Mouse (Mus musculus) intestine, embryonic 15.5 days (tissue): ENCODE results near the gene BC030500. TPM values are rescaled to one million over a fixed set of nuclear protein-coding genes. Genes with fewer than 3 reads are reported as not detected.
A peak's percentile ranks its signal among the peaks of the same experiment; 100 is the strongest.

Source experiments
- ATAC-seq: fragments of 200-750 bp; cut with Nextera tagmentation; 2 replicates; pipeline ENCODE4 v1.8.0; 2017; ENCODE audit warnings: moderate TSS enrichment, moderate library complexity
- H3K27ac ChIP-seq: fragments of 300-500 bp; sonication (generic); 2 replicates; pipeline ENCODE4 v1.5.1; 2015; ENCODE audit warnings: mild to moderate bottlenecking, inconsistent platforms
- H3K27me3 ChIP-seq: fragments of 300-500 bp; sonication (generic); replicated peaks from 2 replicates; pipeline ENCODE4 v1.6.1; 2015; ENCODE audit warnings: inconsistent platforms
- H3K36me3 ChIP-seq: fragments of 300-500 bp; sonication (generic); 2 replicates; pipeline ENCODE4 v1.6.1; 2015; ENCODE audit warnings: inconsistent platforms
- H3K4me1 ChIP-seq: fragments of 300-500 bp; sonication (generic); replicated peaks from 2 replicates; pipeline ENCODE4 v1.6.1; 2015; ENCODE audit warnings: inconsistent platforms
- H3K4me2 ChIP-seq: fragments of 300-500 bp; sonication (generic); replicated peaks from 2 replicates; pipeline ENCODE4 v1.6.1; 2015; ENCODE audit warnings: mild to moderate bottlenecking, inconsistent platforms
- H3K4me3 ChIP-seq: fragments of 300-500 bp; sonication (generic); replicated peaks from 2 replicates; pipeline ENCODE4 v1.5.1; 2015; ENCODE audit warnings: inconsistent platforms
- H3K9ac ChIP-seq: fragments of 300-500 bp; sonication (generic); 2 replicates; pipeline ENCODE4 v1.6.1; 2015; ENCODE audit warnings: inconsistent platforms
- H3K9me3 ChIP-seq: fragments of 300-500 bp; sonication (generic); 2 replicates; pipeline ENCODE4 v1.6.1; 2016; ENCODE audit warnings: inconsistent platforms
- WGBS: fragments of 180-500 bp; shearing (Covaris S2); methylation state at CpG from one replicate; pipeline ENCODE4 v1.1.7; 2015; 5-methylcytosine and 5-hydroxymethylcytosine counted together
- polyA plus RNA-seq: library from polyadenylated mRNA; unstranded; fragments of >200 nt; fragmentation: Nextera tagmentation; extraction: Ambion mirVana; gene quantifications from 2 replicates; pipeline ENCODE4 v1.2.1, GENCODE M21; 2015

The BC030500 gene
- 0.10 and 0.20 TPM in 2 replicates for polyA plus RNA-seq

- H3K27ac ChIP-seq = no peak within 1 kb of the TSS
- 9% methylated on average over 14 of the region's 14 CpGs for WGBS
Observed at GRCm38 (mm10) chr8:58911677-58912076, at the start of gene BC030500. TSS of gene BC030500 (plus strand) at chr8:58911755.

GRCm38 (mm10) chr8:58886405-58886804 lies 25.1 kb upstream of the BC030500 start:
- no peak for ATAC-seq
- 10% methylated on average over 1 of the region's 1 CpGs for WGBS

More at GRCm38 (mm10) chr8:58911677-58912076, at the start of gene BC030500:
- peak within 1 kb of the TSS; percentile 98 for H3K4me2 ChIP-seq
- H3K4me3 ChIP-seq = peak within 1 kb of the TSS; percentile 52
- no peak for ATAC-seq
- H3K36me3 ChIP-seq = no peaks in the 10 kb centered on the region
- 0 out of 2 replicates have a peak within 1 kb of the TSS, but pooled peaks have one; percentile 22 for H3K9ac ChIP-seq
- peaks cover 14% of the 10 kb centered on the region; the same call in 1 of the 2 replicates for H3K4me1 ChIP-seq
- no peaks in the 10 kb centered on the region for H3K9me3 ChIP-seq
- H3K27me3 ChIP-seq = peaks cover 14% of the 10 kb centered on the region

DNA sequence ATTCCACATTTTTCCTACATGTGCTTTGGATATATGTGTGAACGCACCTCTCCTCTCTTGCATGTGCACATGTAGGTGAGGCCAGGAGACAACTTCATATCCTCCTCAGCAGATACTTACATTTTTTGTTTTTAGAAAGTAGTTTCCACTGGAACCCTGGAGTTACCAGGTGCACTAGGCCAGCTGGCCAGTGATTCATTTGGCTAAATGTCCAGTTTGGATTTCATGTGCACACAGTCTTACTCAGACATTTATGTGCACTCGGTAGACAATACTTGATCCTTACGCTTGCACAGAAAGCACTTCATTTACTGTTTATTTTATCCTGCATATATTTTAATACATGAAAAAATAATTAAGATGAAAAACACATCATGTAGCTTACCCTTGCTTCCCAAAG lies 21.0 kb upstream of the BC030500 start:
- no peak for ATAC-seq
- H3K27ac ChIP-seq = no peak overlapping the region
- H3K9me3 ChIP-seq = no peaks in the 10 kb centered on the region
- no peaks in the 10 kb centered on the region for H3K4me1 ChIP-seq
- H3K4me2 ChIP-seq = no peak overlapping the region
- H3K27me3 ChIP-seq = no peaks in the 10 kb centered on the region
- WGBS = 89% methylated on average over 3 of the region's 3 CpGs
- no peak overlapping the region for H3K4me3 ChIP-seq
- no peaks in the 10 kb centered on the region for H3K36me3 ChIP-seq
- no peak overlapping the region for H3K9ac ChIP-seq

More at GRCm38 (mm10) chr8:58886405-58886804, 25.1 kb upstream of the BC030500 start:
- no peaks in the 10 kb centered on the region for H3K9me3 ChIP-seq
- H3K4me2 ChIP-seq = no peak overlapping the region
- no peak overlapping the region for H3K9ac ChIP-seq
- no peak overlapping the region for H3K4me3 ChIP-seq
- no peaks in the 10 kb centered on the region for H3K36me3 ChIP-seq
- H3K4me1 ChIP-seq = no peaks in the 10 kb centered on the region
- H3K27ac ChIP-seq = no peak overlapping the region
- no peaks in the 10 kb centered on the region for H3K27me3 ChIP-seq

- Histone ChIP-seq H3K36me3 (no peaks in the 10 kb centered on the region), H3K4me3 (no peak overlapping the region), H3K9ac (no peak overlapping the region), H3K27me3 (no peaks in the 10 kb centered on the region), H3K9me3 (no peaks in the 10 kb centered on the region), H3K4me2 (no peak overlapping the region), H3K27ac (no peak overlapping the region), H3K4me1 (no peaks in the 10 kb centered on the region)
- ATAC-seq = no peak
- 67% methylated on average over 6 of the region's 6 CpGs for WGBS
Observed at GRCm38 (mm10) chr8:58895960-58896359, 15.6 kb upstream of the BC030500 start.

- Histone ChIP-seq H3K9me3 (no peaks in the 10 kb centered on the region), H3K9ac (no peak overlapping the region), H3K4me1 (no peaks in the 10 kb centered on the region), H3K4me2 (no peak overlapping the region), H3K4me3 (no peak overlapping the region), H3K27ac (no peak overlapping the region), H3K36me3 (no peaks in the 10 kb centered on the region), H3K27me3 (no peaks in the 10 kb centered on the region)
- ATAC-seq = no peak
- 47% methylated on average over 2 of the region's 2 CpGs for WGBS
Observed at GRCm38 (mm10) chr8:58904465-58904864, 7.1 kb upstream of the BC030500 start.

GRCm38 (mm10) chr8:58912196-58912839 lies 763 bp downstream of the BC030500 start, which contains the start of gene Galntl6:
TSS of gene Galntl6 (minus strand) at chr8:58912640.
- no peaks in the 10 kb centered on the region for H3K9me3 ChIP-seq
- peaks cover 14% of the 10 kb centered on the region; the same call in 1 of the 2 replicates for H3K4me1 ChIP-seq
- H3K27ac ChIP-seq = no peak within 1 kb of the TSS
- no peaks in the 10 kb centered on the region for H3K36me3 ChIP-seq
- H3K27me3 ChIP-seq = peaks cover 14% of the 10 kb centered on the region
- peak within 1 kb of the TSS; percentile 22; the same call in 1 of the 2 replicates for H3K9ac ChIP-seq
- under 1% methylated on average over 37 of the region's 37 CpGs for WGBS
- peak within 1 kb of the TSS; percentile 98 for H3K4me2 ChIP-seq
- peak; percentile 65 for ATAC-seq
- H3K4me3 ChIP-seq = peak within 1 kb of the TSS; percentile 52

GRCm38 (mm10) chr8:58912840-58913639 lies 1.5 kb downstream of the BC030500 start:
- ATAC-seq = peak; percentile 61
- H3K27ac ChIP-seq = no peak overlapping the region
- WGBS = 3% methylated on average over 30 of the region's 30 CpGs

DNA sequence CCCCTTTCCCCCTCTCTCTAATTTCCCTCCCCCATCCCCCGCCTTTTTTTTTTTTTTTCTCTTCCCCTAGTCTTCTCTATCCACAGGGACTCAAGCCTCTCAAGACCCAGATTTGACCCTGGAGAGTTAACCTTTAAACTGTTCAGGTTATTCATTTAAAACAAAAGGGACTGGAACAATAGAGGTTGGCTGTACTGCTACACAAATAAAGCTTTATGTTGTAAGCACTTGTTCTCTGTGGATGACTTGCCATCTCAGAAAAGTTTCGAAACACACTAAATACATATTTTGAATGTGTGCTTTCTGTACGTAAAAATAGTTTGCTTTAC lies 2.0 kb downstream of the BC030500 start:
- peaks cover 14% of the 10 kb centered on the region for H3K27me3 ChIP-seq
- no peak for ATAC-seq
- no peak overlapping the region for H3K4me2 ChIP-seq
- 64% methylated on average over 3 of the region's 3 CpGs for WGBS
- no peak overlapping the region for H3K27ac ChIP-seq
- peaks cover 14% of the 10 kb centered on the region; the same call in 1 of the 2 replicates for H3K4me1 ChIP-seq
- no peaks in the 10 kb centered on the region for H3K9me3 ChIP-seq
- no peak overlapping the region for H3K9ac ChIP-seq
- H3K36me3 ChIP-seq = no peaks in the 10 kb centered on the region
- H3K4me3 ChIP-seq = no peak overlapping the region

More at GRCm38 (mm10) chr8:58912840-58913639, 1.5 kb downstream of the BC030500 start:
- H3K9me3 ChIP-seq = no peaks in the 10 kb centered on the region
- peak overlapping the region; percentile 22; the same call in 1 of the 2 replicates for H3K9ac ChIP-seq
- H3K27me3 ChIP-seq = peaks cover 14% of the 10 kb centered on the region
- H3K36me3 ChIP-seq = no peaks in the 10 kb centered on the region
- peak overlapping the region; percentile 52 for H3K4me3 ChIP-seq
- H3K4me1 ChIP-seq = peaks cover 14% of the 10 kb centered on the region; the same call in 1 of the 2 replicates
- peak overlapping the region; percentile 98 for H3K4me2 ChIP-seq

DNA sequence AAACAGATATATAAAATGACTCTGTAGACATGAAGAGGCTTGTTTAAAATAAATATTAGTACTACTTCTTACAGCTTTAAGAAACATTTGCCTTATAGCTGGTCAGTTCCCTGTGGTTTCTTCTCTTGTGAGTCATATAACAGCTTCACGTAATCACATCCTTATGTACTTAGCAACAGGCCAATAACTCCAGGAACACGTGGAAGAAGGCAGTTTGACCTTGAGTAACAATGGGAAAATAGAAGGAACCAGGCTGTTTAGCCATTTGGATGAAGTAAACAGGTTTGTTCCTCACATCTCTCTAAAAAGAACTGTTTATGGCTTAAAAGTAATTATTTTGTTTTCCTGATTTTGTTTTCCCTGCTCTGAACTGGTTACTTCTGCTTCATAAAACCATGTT lies 3.6 kb downstream of the BC030500 start:
- H3K4me2 ChIP-seq = no peak overlapping the region
- 40% methylated on average over 2 of the region's 2 CpGs for WGBS
- H3K36me3 ChIP-seq = no peaks in the 10 kb centered on the region
- no peak overlapping the region for H3K9ac ChIP-seq
- H3K4me3 ChIP-seq = no peak overlapping the region
- H3K4me1 ChIP-seq = peaks cover 14% of the 10 kb centered on the region; the same call in 1 of the 2 replicates
- H3K9me3 ChIP-seq = no peaks in the 10 kb centered on the region
- ATAC-seq = no peak
- no peak overlapping the region for H3K27ac ChIP-seq
- peaks cover 14% of the 10 kb centered on the region for H3K27me3 ChIP-seq

DNA sequence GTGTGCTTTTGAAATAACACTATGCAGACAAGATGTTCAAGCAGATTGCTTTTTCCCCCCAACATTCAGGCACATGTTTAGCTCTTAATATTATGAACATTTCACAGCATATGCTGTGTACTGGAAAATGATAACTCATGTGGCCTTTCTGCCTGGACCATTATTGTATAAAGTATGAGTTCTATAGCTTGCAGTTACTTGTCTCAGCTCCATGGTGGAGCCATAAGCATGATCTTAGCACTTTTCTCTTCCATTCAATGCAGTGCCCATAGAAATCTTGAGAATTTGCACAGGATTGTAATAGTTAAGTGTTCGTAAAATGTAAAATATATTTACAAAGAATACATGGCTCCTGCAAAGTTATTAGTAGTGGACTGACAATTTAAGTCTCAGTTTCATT lies 19.5 kb downstream of the BC030500 start:
- Histone ChIP-seq H3K27ac (no peak overlapping the region), H3K36me3 (no peaks in the 10 kb centered on the region), H3K9ac (no peak overlapping the region), H3K4me2 (no peak overlapping the region), H3K9me3 (no peaks in the 10 kb centered on the region), H3K27me3 (no peaks in the 10 kb centered on the region), H3K4me3 (no peak overlapping the region), H3K4me1 (no peaks in the 10 kb centered on the region)
- no peak for ATAC-seq
- WGBS = 84% methylated on average over 1 of the region's 1 CpGs

DNA sequence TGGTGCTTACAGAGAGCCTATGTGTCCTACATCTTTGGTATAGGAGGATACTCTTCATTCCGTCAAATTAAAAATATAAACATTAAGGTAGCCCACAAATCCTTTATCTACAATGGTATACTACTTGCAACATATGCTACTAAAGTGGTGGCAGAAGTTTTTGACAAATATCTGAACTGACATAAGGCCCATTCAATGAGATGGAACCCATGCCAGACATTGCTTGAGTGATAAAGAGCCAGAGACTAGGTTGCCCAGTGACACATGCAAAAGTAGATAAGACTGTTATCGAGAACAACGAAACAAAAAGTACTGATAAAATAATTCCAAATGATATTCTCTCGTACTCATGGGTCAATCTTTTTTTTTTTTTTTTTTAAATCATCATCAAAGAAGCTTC lies 32.2 kb downstream of the BC030500 start:
- H3K27me3 ChIP-seq = no peaks in the 10 kb centered on the region
- H3K9me3 ChIP-seq = no peaks in the 10 kb centered on the region
- H3K4me2 ChIP-seq = no peak overlapping the region
- no peak overlapping the region for H3K27ac ChIP-seq
- ATAC-seq = no peak
- no peak overlapping the region for H3K9ac ChIP-seq
- H3K36me3 ChIP-seq = no peaks in the 10 kb centered on the region
- 86% methylated on average over 4 of the region's 4 CpGs for WGBS
- H3K4me3 ChIP-seq = no peak overlapping the region
- no peaks in the 10 kb centered on the region for H3K4me1 ChIP-seq

DNA sequence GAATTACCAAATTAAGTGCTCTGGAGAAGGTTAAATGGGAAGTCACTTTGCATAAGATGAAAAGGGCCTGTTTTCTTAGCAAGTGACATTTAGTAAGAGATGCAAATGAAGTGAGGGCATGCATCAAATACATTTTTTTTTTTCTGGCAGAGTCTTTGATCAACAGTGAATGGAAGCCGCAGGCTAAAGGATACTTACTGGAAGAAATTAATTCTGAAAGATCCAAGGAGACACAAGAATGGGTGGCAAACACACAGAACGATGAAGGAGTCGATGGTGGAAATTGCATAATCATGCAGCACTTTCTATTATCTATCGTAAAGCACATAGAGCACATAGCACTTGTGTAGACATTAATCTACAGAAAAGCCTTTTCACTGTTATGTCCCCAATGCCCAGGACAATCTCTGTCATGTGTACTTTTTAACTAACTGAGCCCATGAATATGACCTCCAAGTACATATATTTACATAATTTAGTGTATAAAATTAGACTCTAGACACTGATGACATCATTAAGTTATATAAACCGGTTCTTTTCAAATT lies 45.7 kb downstream of the BC030500 start:
- no peak for ATAC-seq
- WGBS = 86% methylated on average over 5 of the region's 5 CpGs

More for the DNA sequence above, 45.7 kb downstream of the BC030500 start:
- Histone ChIP-seq H3K9me3 (no peaks in the 10 kb centered on the region), H3K4me1 (no peaks in the 10 kb centered on the region), H3K4me2 (no peak overlapping the region), H3K27ac (no peak overlapping the region), H3K4me3 (no peak overlapping the region), H3K9ac (no peak overlapping the region), H3K27me3 (no peaks in the 10 kb centered on the region), H3K36me3 (no peaks in the 10 kb centered on the region)
